Mouse (Mus musculus) left cerebral cortex, adult 2 months (tissue): ENCODE results near the gene Tmem203. TPM values are rescaled to one million over a fixed set of nuclear protein-coding genes. Genes with fewer than 3 reads are reported as not detected.

Experiments
- DNase-seq, 2 experiments: peaks; one replicate each; pipeline ENCODE4 v3.0.0; 2021 to 2022; ENCODE audit warnings: low spot score in 2 of 2, mixed read lengths in 1 of 2; ENCODE audit errors: extremely low spot score in 1 of 2
- H3K27ac ChIP-seq: fragments of 200-600 bp; 2 replicates; pipeline ENCODE4 v1.8.1; 2022
- H3K4me3 ChIP-seq: fragments of 200-600 bp; 2 replicates; pipeline ENCODE4 v1.8.1; 2022
- CTCF ChIP-seq: fragments of 200-600 bp; IDR thresholded peaks from 2 replicates; pipeline ENCODE4 v1.8.1; 2022; ENCODE audit warnings: antibody characterized with exemption, mild to moderate bottlenecking, moderate library complexity
- intact Hi-C: fragments of 180-260 bp; cut with DNase I; formaldehyde crosslinking; loops from one replicate; pipeline ENCODE4 v1.15.1; 2025
- total RNA-seq, 2 experiments: library from RNA; stranded (reverse); gene quantifications; 2 replicates each; pipeline ENCODE4 v1.2.3; 2021

Tmem203 gene
- total RNA-seq, 2 experiments from 2014 or later: 35.6 to 41.6 TPM

DNA sequence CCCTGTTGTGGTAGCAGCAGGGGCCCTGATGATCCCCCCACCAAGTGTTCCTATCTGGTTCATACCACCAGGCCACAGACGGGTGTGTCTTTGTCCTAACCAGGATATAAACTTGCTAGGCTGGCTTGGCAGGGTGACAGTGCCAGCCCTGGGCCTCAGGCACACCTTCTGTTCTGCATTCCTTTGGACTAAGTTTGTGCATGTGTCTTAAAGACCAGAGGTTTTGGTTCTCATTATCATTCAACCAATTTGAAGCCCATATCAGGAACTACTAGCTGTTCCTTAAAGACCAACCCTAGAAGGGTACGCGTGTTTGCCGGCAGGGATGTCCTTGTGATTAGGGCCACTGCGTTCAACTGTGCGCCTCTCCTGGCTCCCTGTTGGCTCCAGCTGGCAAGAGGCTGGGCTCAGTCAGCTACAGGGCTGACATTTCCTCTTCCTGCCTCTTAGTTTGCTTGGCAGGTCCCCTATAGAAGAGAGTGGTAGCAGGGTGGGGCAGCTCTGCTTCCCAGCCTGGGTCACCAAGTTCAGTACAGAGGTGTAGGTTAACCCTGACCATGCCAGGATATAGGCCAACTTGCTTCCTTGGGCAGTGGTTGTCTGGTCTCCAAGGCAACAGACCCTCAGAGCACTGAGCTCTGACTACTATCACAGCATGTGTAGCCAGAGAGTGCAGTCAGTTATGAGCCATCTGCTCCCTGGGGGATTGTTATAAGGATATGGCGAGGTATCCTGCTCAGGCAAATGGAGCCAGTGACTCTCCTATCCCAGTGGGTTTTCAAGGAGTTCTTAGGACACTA lies 31.8 kb downstream of the Tmem203 start:
- intact Hi-C loops: no loop called here
- no peak for DNase-seq
- peak overlapping the region; percentile 36; the same call in 1 of the 2 replicates for H3K27ac ChIP-seq
- no peak for TF ChIP-seq CTCF
- no peak overlapping the region for H3K4me3 ChIP-seq

DNA sequence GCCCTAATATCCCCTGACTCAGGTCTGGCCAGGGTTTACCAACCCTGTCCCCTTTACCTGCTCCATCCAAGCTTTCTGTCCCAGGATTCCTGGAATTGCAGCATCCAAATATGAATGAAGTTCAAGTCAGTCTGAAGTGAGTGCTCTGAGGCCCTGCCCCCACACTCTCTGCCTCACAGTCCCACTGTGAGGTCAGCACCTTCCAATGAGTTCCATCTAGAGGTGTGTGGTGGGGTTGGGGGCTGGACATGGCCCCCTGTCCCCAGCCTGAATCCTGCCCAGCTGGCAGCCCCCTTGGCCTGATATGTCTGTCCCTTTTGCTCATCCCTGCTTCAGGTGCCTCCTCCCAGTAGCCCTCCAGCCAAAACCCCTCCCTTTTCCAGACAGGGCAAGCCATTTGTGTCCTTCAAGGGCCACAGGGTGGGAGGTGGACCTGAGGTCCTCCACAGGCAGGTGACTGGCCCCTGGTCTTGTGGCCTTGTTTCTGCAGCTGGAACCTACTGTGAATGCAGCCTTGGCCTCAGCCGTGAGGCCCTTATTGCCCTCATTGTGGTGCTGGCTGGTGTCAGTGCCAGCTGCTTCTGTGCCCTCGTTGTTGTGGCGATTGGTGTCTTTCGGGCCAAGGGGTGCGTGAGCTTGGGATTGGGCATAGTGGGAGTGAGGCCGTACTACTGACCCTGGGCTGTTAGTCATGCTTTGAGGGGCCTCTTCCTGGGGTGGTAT lies 32.8 kb downstream of the Tmem203 start, which contains the start of gene Tmem210:
TSS of gene Tmem210 (plus strand) at position 219 of the 723 bp plus-strand sequence.
- TF ChIP-seq CTCF: no peak
- DNase-seq: no peak
- Histone ChIP-seq H3K27ac (peak within 1 kb of the TSS; percentile 36), H3K4me3 (no peak within 1 kb of the TSS)
- intact Hi-C loops: no loop called here

DNA sequence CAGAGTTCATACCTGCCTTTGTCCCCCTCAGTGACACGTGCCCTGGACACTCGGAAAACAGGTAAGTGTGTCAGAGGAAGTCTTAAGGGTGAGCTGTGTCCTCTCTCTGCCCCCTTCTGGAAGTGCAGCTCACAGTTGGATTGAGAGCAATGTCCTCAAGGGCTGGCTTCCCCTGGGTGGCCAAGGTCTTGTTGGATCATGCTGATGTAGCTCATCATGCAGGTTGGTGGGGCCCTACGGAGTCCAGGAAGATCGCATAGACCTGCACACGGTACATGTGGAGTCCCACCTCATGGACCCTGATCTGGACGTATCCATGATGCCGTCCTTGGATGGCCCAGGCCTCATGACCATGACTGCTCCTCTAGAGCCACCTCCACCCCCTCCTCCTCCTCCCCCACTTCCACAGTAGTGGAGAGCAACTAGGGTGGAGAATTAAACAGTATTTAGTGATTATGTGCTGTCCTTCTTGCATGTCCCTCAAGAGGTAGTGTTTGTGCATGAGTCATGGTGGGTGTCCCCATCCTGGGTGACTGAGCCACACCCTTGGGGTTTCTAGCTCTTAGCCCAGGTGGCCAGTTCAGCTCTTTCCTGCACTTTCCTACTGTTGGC lies 33.6 kb downstream of the Tmem203 start:
- intact Hi-C loops: no loop called here
- no peak overlapping the region for H3K27ac ChIP-seq

DNA sequence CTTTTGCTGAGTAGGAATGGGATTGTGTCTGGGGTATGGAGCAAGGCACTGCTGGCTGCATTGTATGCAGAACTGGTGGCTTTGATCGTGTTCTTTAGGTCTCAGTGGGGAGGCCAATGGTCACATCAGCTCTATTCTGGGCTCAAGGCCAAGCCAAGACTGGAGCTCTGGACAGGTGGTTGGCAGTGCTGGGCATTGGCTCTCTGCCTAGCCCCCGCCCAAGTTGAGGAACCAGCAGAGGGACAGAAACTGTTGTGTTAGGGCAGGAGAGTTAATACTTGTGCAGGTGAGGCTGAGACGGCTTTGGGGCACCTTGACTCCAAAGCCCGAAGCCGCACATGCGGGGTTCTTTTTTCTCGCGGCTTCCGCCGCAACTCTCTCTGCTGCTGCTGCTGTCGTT lies 34.4 kb downstream of the Tmem203 start, which contains the start of gene Lrrc26:
TSS of gene Lrrc26 (plus strand) at position 265 of the 400 bp plus-strand sequence.
- Histone ChIP-seq H3K4me3 (peak within 1 kb of the TSS; percentile 13; the same call in 1 of the 2 replicates), H3K27ac (peak within 1 kb of the TSS; percentile 58)
- no peak for TF ChIP-seq CTCF
- DNase-seq: no peak
- intact Hi-C loops: no loop called here

More for the DNA sequence above, 33.6 kb downstream of the Tmem203 start:
- H3K4me3 ChIP-seq: no peak overlapping the region
- DNase-seq: no peak
- TF ChIP-seq CTCF: no peak

DNA sequence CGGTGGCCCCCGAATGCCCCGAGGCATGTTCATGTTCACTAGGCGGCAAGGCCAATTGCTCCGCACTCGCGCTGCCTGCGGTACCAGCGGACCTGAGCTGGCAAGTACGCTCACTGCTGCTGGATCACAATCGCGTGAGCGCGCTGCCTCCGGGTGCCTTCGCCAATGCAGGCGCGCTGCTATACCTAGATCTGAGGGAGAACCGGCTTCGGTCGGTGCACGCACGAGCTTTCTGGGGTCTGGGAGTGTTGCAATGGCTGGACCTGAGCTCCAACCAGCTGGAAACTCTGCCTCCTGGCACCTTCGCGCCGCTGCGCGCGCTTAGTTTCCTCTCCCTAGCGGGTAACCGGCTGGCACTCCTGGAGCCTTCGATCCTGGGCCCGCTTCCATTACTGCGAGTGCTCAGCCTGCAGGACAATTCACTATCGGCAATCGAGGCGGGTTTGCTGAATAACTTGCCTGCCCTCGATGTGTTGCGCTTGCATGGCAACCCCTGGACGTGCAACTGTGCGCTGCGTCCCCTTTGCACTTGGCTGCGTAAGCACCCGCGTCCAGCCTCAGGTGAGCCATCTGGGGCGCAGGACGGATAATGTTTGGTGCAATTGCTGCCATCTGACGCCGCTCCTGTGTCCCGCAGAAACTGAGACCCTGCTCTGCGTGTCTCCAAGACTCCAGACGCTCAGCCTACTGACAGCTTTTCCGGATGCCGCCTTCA lies 35.0 kb downstream of the Tmem203 start:
- TF ChIP-seq CTCF: no peak
- Histone ChIP-seq H3K27ac (peak overlapping the region; percentile 58), H3K4me3 (peak overlapping the region; percentile 13; the same call in 1 of the 2 replicates)
- DNase-seq: peak; percentile 67 to 69
- intact Hi-C loops: no loop called here

DNA sequence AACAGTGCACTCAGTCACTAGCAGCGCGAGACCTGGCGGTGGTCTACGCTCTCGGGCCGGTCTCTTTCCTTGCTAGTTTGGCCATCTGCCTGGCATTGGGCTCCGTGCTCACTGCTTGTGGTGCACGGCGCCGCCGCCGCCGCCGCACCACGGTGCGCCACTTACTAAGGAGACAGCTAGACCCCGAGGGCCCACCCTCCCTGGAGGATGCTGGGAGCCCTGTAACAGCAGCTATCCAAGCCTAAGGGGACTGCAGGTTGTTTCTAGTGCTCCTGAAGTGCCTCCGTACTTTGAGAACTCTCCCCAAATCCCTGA lies 35.5 kb downstream of the Tmem203 start:
- Histone ChIP-seq H3K4me3 (no peak overlapping the region), H3K27ac (peak overlapping the region; percentile 58)
- intact Hi-C loops: no loop called here
- no peak for TF ChIP-seq CTCF
- DNase-seq: peak in 1 of 2 experiments; percentile 44

DNA sequence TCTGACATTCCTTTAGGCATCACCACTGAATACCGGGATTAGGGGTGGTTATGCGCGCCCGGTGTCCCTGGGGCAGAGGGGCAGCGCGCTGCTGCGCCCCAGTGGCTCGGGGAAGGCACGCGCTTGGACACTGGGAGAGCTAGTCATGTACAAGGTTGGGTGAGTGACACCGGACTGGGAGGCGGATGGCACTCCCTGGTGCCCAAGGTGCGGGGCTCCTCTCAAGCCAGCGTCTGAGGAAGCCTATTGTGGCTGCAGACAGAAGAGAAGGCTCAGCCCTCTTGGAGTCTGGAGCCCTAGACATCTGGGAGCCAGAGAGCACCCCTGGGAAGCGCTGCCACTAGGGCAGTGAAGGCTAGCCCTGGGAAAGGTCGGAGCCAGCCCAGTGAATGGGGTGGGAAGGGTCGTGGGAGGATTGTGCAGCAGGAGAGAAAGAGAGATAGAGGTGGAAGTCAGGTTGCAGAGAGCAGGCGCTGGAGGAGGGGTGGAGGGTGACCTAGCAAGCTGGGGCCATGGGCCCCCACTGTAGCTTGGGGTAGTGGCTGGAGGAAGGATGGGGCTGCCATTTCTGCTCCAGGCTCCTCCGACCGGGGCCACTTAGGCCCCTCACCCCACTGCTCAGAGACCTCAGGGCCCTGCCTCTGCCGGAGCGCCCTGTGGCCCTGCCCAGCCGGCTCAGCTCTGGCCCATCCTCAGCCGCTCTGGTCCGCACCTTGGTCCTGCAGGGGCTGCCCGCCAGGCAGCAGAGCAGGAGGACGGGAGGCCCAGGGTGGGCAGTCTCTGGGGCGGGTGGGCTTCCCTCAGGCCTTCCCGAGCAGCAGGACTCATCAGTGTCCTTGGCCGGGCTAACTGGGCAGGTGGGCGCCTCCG lies 36.2 kb downstream of the Tmem203 start:
- intact Hi-C loops: no loop called here
- Histone ChIP-seq H3K4me3 (no peak overlapping the region), H3K27ac (peak overlapping the region; percentile 58)
- peak in 1 of 2 experiments; percentile 40 for DNase-seq
- peak; percentile 28 for TF ChIP-seq CTCF

DNA sequence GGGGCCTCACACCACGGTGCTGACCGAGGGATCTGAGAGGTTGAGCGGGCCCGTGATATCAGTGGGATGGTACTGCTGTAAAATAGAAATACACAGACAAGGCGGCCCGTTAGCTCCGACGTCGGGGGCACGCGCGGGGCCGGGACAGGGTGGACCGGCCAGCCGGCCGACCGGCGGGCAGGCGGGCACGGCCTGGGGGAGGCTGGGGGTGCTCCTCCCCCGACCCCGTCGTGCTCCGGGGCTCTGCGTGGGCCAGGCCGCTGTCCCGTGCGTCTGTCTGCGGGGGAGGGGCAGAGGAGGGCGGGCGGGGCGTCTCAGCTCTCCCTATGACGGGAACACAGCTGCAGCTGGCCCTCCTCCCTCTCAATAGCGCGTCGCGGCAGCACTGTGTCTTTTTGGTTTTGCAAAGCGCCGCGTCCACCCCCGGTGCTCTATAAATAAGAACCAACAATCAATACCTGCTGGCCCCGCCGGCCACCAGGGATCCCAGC lies 36.9 kb downstream of the Tmem203 start:
- no peak for DNase-seq
- TF ChIP-seq CTCF: no peak
- Histone ChIP-seq H3K4me3 (peak overlapping the region; percentile 13; the same call in 1 of the 2 replicates), H3K27ac (peak overlapping the region; percentile 58)
- intact Hi-C loops: no loop called here

DNA sequence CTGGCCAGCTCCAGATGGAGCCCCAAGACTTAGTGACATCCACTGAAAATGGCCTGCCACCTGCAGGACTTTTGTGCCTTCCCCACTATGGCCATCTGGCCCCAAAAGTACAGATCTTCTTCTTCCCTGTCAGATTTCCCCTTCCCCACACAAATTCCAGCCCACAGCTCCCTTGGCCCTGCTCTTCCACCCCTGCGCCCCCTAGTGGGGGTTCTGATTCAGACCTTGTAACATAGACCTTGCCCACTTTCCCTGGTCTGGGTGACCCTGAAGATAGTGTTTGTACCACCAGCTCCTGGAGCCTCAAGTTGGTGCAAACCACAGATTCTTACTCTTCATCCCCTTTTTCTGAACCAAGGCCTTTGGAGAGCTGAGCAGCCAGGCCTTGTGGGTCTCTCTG lies 37.6 kb downstream of the Tmem203 start:
- DNase-seq: peak; percentile 66 to 72
- Histone ChIP-seq H3K27ac (peak overlapping the region; percentile 58), H3K4me3 (peak overlapping the region; percentile 13; the same call in 1 of the 2 replicates)
- peak; percentile 94 for TF ChIP-seq CTCF
- intact Hi-C loops: no loop called here

DNA sequence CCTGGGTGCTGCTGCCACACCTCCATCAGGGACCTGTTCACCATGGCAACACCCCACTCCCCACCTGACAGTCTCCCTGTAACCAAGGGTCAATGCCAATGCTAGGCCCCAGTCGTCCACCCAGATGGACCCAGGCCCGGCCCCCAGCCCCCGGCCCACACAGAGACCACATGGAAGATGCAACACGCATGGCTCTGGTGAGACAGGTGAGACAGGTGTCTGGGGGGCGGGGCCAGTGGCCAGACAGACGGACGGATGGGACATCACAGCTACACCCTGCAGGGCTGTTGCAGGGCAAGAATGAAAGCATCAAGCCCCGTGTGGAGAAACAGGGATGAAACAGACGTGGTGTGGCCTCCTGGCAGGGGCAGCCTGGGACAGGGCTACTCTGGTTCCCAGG lies 38.5 kb downstream of the Tmem203 start:
- intact Hi-C loops: no loop called here
- Histone ChIP-seq H3K27ac (no peak overlapping the region), H3K4me3 (no peak overlapping the region)
- DNase-seq: no peak
- TF ChIP-seq CTCF: no peak
